Comparison of ENCODE assay signal across 11 mouse cellular contexts in genomic region chr7:28924802-28925201, GRCm38 (mm10). TPM values are rescaled to one million over a fixed set of nuclear protein-coding genes. Genes with fewer than 3 reads are reported as not detected.
DNase-seq lines count a peak whose midpoint lies in the region; ATAC-seq and TF ChIP-seq lines count a peak whose summit lies in the region.
"Had no signal": no experiment of that assay in that cellular context is flagged by ENCODE, and none has a peak within 500 bp of the region (broad histone marks: within the 10 kb centered on the region; RNA-seq: fewer than 3 reads in every experiment).

No protein-coding gene starts in this region.

- peak overlapping the region; percentile 47 for H3K9ac ChIP-seq in heart, embryonic 15.5 days
- peak overlapping the region; percentile 35 for H3K9ac ChIP-seq in embryonic facial prominence, embryonic 14.5 days (ENCODE audit: low read depth, low read length)
- 0 out of 2 replicates have a peak overlapping the region, but pooled peaks have one; percentile 31 for H3K9ac ChIP-seq in liver, embryonic 11.5 days (ENCODE audit: low read depth, low read length)

- H3K27me3 ChIP-seq in heart, embryonic 15.5 days = no peaks in the 10 kb centered on the region
- H3K27me3 ChIP-seq in C2C12 (ENCODE audit: control insufficient read depth, insufficient read depth, insufficient read length) = no peaks in the 10 kb centered on the region
- H3K27me3 ChIP-seq in embryonic facial prominence, embryonic 14.5 days (replicated peaks; ENCODE audit: control insufficient read depth, insufficient read depth, low read length) = no peaks in the 10 kb centered on the region
- no peaks in the 10 kb centered on the region for H3K27me3 ChIP-seq in liver, embryonic 11.5 days (replicated peaks; ENCODE audit: control insufficient read depth, insufficient read depth, low read length)

- peaks cover 5% of the 10 kb centered on the region; the same call in 1 of the 2 replicates for H3K36me3 ChIP-seq in heart, embryonic 15.5 days
- H3K36me3 ChIP-seq in C2C12 (ENCODE audit: control insufficient read depth, insufficient read depth) = peaks cover 46% of the 10 kb centered on the region
- H3K36me3 ChIP-seq in embryonic facial prominence, embryonic 14.5 days (ENCODE audit: control insufficient read depth, insufficient read depth, low read length) = peaks cover 4% of the 10 kb centered on the region; the same call in 1 of the 2 replicates
- H3K36me3 ChIP-seq in liver, embryonic 11.5 days (ENCODE audit: control insufficient read depth, insufficient read depth, low read length) = peaks cover 2% of the 10 kb centered on the region; the same call in 1 of the 2 replicates

- H3K4me1 ChIP-seq in heart, embryonic 15.5 days (replicated peaks) = peaks cover 83% of the 10 kb centered on the region
- H3K4me1 ChIP-seq in embryonic facial prominence, embryonic 14.5 days (ENCODE audit: control insufficient read depth, insufficient read depth, low read length) = peaks cover 51% of the 10 kb centered on the region
- peaks cover 72% of the 10 kb centered on the region for H3K4me1 ChIP-seq in liver, embryonic 11.5 days (replicated peaks; ENCODE audit: control insufficient read depth, insufficient read depth, low read length)

- intact Hi-C loops in heart, postnatal 14 days (cut with DNase I) = loop anchor here (5.0 kb wide), 1 partner anchor 32 kb away; no protein-coding TSS in a partner anchor

- H3K79me3 ChIP-seq in C2C12 (ENCODE audit: low read depth) = peaks cover 84% of the 10 kb centered on the region

- WGBS in heart, embryonic 15.5 days = 48% methylated on average over 3 of the region's 3 CpGs
- 68% methylated on average over 3 of the region's 3 CpGs for WGBS in embryonic facial prominence, embryonic 14.5 days
- WGBS in liver, embryonic 11.5 days = 53% methylated on average over 3 of the region's 3 CpGs

- peaks cover 98% of the 10 kb centered on the region for H3K79me2 ChIP-seq in C2C12 (ENCODE audit: control insufficient read depth, insufficient read depth)

- peak overlapping the region; percentile 40 for H3K4me2 ChIP-seq in heart, embryonic 15.5 days
- H3K4me2 ChIP-seq in embryonic facial prominence, embryonic 14.5 days (ENCODE audit: low read depth, low read length) = no peak overlapping the region
- H3K4me2 ChIP-seq in liver, embryonic 11.5 days = peak overlapping the region; percentile 4; the same call in 1 of the 2 replicates

- no peaks in the 10 kb centered on the region for H3K9me3 ChIP-seq in heart, embryonic 15.5 days (replicated peaks)
- no peaks in the 10 kb centered on the region for H3K9me3 ChIP-seq in embryonic facial prominence, embryonic 14.5 days (ENCODE audit: control insufficient read depth, low read length)
- no peaks in the 10 kb centered on the region for H3K9me3 ChIP-seq in liver, embryonic 11.5 days (ENCODE audit: control insufficient read depth, low read length)
- H3K9me3 ChIP-seq: G1E had no signal

- no peak overlapping the region for H3K4me3 ChIP-seq in heart, embryonic 15.5 days
- no peak overlapping the region for H3K4me3 ChIP-seq in C2C12 (ENCODE audit: insufficient read depth, poor library complexity, severe bottlenecking)
- no peak overlapping the region for H3K4me3 ChIP-seq in embryonic facial prominence, embryonic 14.5 days (ENCODE audit: low read depth, low read length)
- H3K4me3 ChIP-seq in liver, embryonic 11.5 days (ENCODE audit: low read depth, low read length) = no peak overlapping the region

- no peak for ATAC-seq in heart, embryonic 15.5 days (replicated peaks; ENCODE audit: insufficient number of reproducible peaks, insufficient read depth, low FRiP score, low read depth)
- ATAC-seq in embryonic facial prominence, embryonic 14.5 days (ENCODE audit: low read depth) = no peak
- no peak for ATAC-seq in liver, embryonic 11.5 days (replicated peaks; ENCODE audit: low FRiP score)
- ATAC-seq in monocyte, adult 5-6 weeks (replicated peaks; ENCODE audit: insufficient number of reproducible peaks, low FRiP score, low TSS enrichment, poor library complexity, severe bottlenecking) = no peak

- H3K27ac ChIP-seq in heart, embryonic 15.5 days = peak overlapping the region; percentile 97
- peak overlapping the region; percentile 81 for H3K27ac ChIP-seq in embryonic facial prominence, embryonic 14.5 days (replicated peaks; ENCODE audit: low read depth, low read length)
- H3K27ac ChIP-seq in liver, embryonic 11.5 days (ENCODE audit: low read depth, low read length) = peak overlapping the region; percentile 59

- peak overlapping the region; percentile 78 for H3ac ChIP-seq in C2C12 (ENCODE audit: control insufficient read depth, insufficient read length, low read depth)

- TF ChIP-seq CTCF in C2C12 (IDR thresholded peaks at IDR 0.05; ENCODE audit: control insufficient read depth, insufficient read depth, insufficient read length) = no peak

- no peak for DNase-seq in heart, postnatal 14 days
- no peak for DNase-seq in embryonic facial prominence, embryonic 14.5 days (ENCODE audit: low spot score)
- no peak for DNase-seq in liver, embryonic 11.5 days (ENCODE audit: low spot score)
- no peak for DNase-seq in cerebellum, postnatal 14 days
- DNase-seq in layer of hippocampus, adult 11-12 months (ENCODE audit: low spot score) = no peak
- DNase-seq: left cerebral cortex, postnatal 4 days; right cerebral cortex, postnatal 4 days had no signal

TF ChIP-seq in C2C12, 6 proteins besides CTCF, POLR2A, EP300 and RAD21:
- TF ChIP-seq MYOG (IDR thresholded peaks at IDR 0.05; ENCODE audit: control insufficient read depth, extremely low read depth, insufficient read length) (no peak), USF1 (IDR thresholded peaks at IDR 0.05; ENCODE audit: low read depth) (no peak), MYOD1 (IDR thresholded peaks at IDR 0.05; ENCODE audit: control insufficient read depth, insufficient read length, low read depth) (no peak), FOSL1 (IDR thresholded peaks at IDR 0.05; ENCODE audit: insufficient read depth, low read length, poor library complexity, severe bottlenecking) (no peak), MAX (IDR thresholded peaks at IDR 0.05) (no peak), CEBPB (IDR thresholded peaks at IDR 0.05; ENCODE audit: low read depth) (no peak)

RNA-seq across cellular contexts. Expression of gene Actn4, which starts 37.3 kb away (rescaled TPM):
- polyA plus RNA-seq in heart, embryonic 15.5 days (2015; fragmentation: Nextera tagmentation; extraction: Ambion mirVana) = 236 and 281 TPM in 2 replicates
- 100 to 1,000 TPM; 110 to 127 TPM for total RNA-seq in heart, postnatal 14 days (2021)
- polyA plus RNA-seq in C2C12 (2012; fragmentation: generic; extraction: Trizol) = 465 TPM
- 256 and 280 TPM in 2 replicates for polyA plus RNA-seq in embryonic facial prominence, embryonic 14.5 days (2014; fragmentation: Nextera tagmentation; extraction: Ambion mirVana)
- polyA plus RNA-seq in liver, embryonic 11.5 days (2014; fragmentation: Nextera tagmentation; extraction: Ambion mirVana) = 191 and 209 TPM in 2 replicates
- total RNA-seq in monocyte, adult 5-6 weeks (2017) = 25.4 to 66.0 TPM (median 36.9 TPM) in 3 replicates

RNA-seq across cellular contexts. Expression of gene Capn12, which starts 43.6 kb away (rescaled TPM):
- polyA plus RNA-seq in heart, embryonic 15.5 days (2015; fragmentation: Nextera tagmentation; extraction: Ambion mirVana) = 0.33 and 0.42 TPM in 2 replicates
- total RNA-seq in heart, postnatal 14 days (2021) = under 1 TPM; 0.27 to 0.36 TPM
- 0.39 TPM for polyA plus RNA-seq in C2C12 (2012; fragmentation: generic; extraction: Trizol)
- 0.58 and 0.72 TPM in 2 replicates for polyA plus RNA-seq in embryonic facial prominence, embryonic 14.5 days (2014; fragmentation: Nextera tagmentation; extraction: Ambion mirVana)
- polyA plus RNA-seq in liver, embryonic 11.5 days (2014; fragmentation: Nextera tagmentation; extraction: Ambion mirVana) = 0.21 and 0.37 TPM in 2 replicates
- 0.87 TPM in 1 of 3 replicates, not detected in the others for total RNA-seq in monocyte, adult 5-6 weeks (2017)

RNA-seq across cellular contexts. Expression of gene Eif3k, which starts 56.9 kb away (rescaled TPM):
- polyA plus RNA-seq in heart, embryonic 15.5 days (2015; fragmentation: Nextera tagmentation; extraction: Ambion mirVana) = 239 and 261 TPM in 2 replicates
- total RNA-seq in heart, postnatal 14 days (2021) = 100 to 1,000 TPM; 157 to 159 TPM
- polyA plus RNA-seq in C2C12 (2012; fragmentation: generic; extraction: Trizol) = 429 TPM
- polyA plus RNA-seq in embryonic facial prominence, embryonic 14.5 days (2014; fragmentation: Nextera tagmentation; extraction: Ambion mirVana) = 403 and 404 TPM in 2 replicates
- polyA plus RNA-seq in liver, embryonic 11.5 days (2014; fragmentation: Nextera tagmentation; extraction: Ambion mirVana) = 421 and 425 TPM in 2 replicates
- total RNA-seq in monocyte, adult 5-6 weeks (2017) = 285 to 328 TPM (median 291 TPM) in 3 replicates

RNA-seq across cellular contexts. Expression of gene Map4k1, which starts 57.0 kb away (rescaled TPM):
- 2.8 and 7.6 TPM in 2 replicates for polyA plus RNA-seq in heart, embryonic 15.5 days (2015; fragmentation: Nextera tagmentation; extraction: Ambion mirVana)
- 1 to 10 TPM in 1 of 2 experiments, under 1 TPM in 1; 0.96 to 2.4 TPM for total RNA-seq in heart, postnatal 14 days (2021)
- polyA plus RNA-seq in C2C12 (2012; fragmentation: generic; extraction: Trizol) = 3.6 TPM
- 7.2 and 8.7 TPM in 2 replicates for polyA plus RNA-seq in embryonic facial prominence, embryonic 14.5 days (2014; fragmentation: Nextera tagmentation; extraction: Ambion mirVana)
- 50.7 and 53.2 TPM in 2 replicates for polyA plus RNA-seq in liver, embryonic 11.5 days (2014; fragmentation: Nextera tagmentation; extraction: Ambion mirVana)
- 31.9 to 70.2 TPM (median 54.1 TPM) in 3 replicates for total RNA-seq in monocyte, adult 5-6 weeks (2017)
